ENCODE assay signal across 7 mouse cellular contexts in the genomic region with DNA sequence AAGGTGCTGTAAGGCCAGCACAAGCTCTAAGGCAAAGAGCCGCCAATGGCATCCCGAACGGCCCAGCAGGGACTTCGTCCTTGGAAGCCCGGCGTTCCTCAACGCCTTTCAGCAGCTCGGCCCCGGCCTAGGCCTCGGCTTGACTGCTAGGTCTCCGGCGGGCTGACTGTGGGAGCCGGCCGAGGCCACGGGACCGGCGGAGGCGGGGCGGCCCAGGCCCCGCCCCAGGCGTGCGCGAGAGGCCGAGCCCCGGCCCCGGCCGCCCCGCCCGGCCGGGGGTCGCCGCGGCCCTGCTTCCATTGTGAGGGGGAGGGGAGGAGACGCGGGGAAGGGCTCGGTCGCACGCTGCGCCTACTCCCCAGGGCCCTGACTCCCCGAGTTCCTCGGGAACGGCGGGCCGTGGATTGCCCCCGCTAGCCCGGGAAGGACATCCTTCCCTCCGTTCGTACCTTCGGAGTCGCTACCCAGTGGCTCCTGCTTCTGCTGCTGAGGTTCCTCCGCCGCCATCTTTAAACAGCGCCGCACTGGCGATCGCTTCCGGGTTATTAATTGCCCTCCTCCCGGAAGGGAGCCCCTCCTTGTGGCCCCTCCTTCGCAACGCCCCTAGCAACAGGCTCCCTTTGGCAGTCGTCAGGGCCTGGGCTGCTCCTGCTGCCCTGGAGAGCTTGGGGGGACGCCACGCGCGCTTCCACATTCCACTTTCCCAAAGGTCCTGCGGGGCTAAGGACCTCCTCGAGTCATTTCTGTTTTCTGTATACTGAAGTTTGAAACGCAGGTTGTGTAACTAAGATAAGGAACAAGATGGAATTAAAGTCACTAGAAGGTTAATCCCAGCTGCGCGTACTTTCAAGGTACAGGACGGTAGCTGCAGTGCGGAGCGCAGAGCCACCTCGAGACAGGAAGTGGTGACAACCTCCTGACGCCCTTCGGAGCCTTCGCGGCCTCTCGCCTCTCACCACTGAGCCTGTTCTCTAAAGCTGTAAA. TPM values are rescaled to one million over a fixed set of nuclear protein-coding genes. Genes with fewer than 3 reads are reported as not detected.
DNase-seq lines count a peak whose midpoint lies in the region; ATAC-seq and TF ChIP-seq lines count a peak whose summit lies in the region.

Gene Otub1 (minus strand): TSS at position 564 of the 984 bp plus-strand sequence.

- peak; percentile 79 for TF ChIP-seq POLR2A in kidney, adult 2 months (IDR thresholded peaks at IDR 0.05; ENCODE audit: low read depth, low read length)
- TF ChIP-seq POLR2A in spleen, adult 2 months (IDR thresholded peaks at IDR 0.05; ENCODE audit: low read depth, low read length) = peak; percentile 64

- peaks cover 25% of the 10 kb centered on the region for H3K4me1 ChIP-seq in embryonic facial prominence, embryonic 12.5 days
- H3K4me1 ChIP-seq in kidney, adult 2 months (ENCODE audit: control insufficient read depth, insufficient read depth, low read length) = peaks cover 14% of the 10 kb centered on the region
- H3K4me1 ChIP-seq in limb, embryonic 12.5 days (replicated peaks) = peaks cover 27% of the 10 kb centered on the region
- peaks cover 28% of the 10 kb centered on the region for H3K4me1 ChIP-seq in midbrain, embryonic 15.5 days
- peaks cover 7% of the 10 kb centered on the region for H3K4me1 ChIP-seq in spleen, adult 2 months (ENCODE audit: control insufficient read depth, insufficient read depth, insufficient read length)

- peak; percentile 90 for ATAC-seq in embryonic facial prominence, embryonic 12.5 days (ENCODE audit: insufficient number of reproducible peaks, insufficient read depth, low FRiP score, low TSS enrichment)
- peak; percentile 95 for ATAC-seq in limb, embryonic 12.5 days (ENCODE audit: insufficient number of reproducible peaks, insufficient read depth, low FRiP score, low TSS enrichment, low read depth)
- ATAC-seq in midbrain, embryonic 15.5 days (replicated peaks) = peak; percentile 97

- H3K4me3 ChIP-seq in embryonic facial prominence, embryonic 12.5 days = peak within 1 kb of the TSS; percentile 87
- H3K4me3 ChIP-seq in kidney, adult 2 months (ENCODE audit: insufficient read depth, low read depth, low read length) = peak within 1 kb of the TSS; percentile 99
- H3K4me3 ChIP-seq in limb, embryonic 12.5 days (replicated peaks) = peak within 1 kb of the TSS; percentile 86
- peak within 1 kb of the TSS; percentile 64 for H3K4me3 ChIP-seq in midbrain, embryonic 15.5 days
- H3K4me3 ChIP-seq in spleen, adult 2 months (ENCODE audit: extremely low read depth, insufficient read depth, insufficient read length) = peak within 1 kb of the TSS; percentile 99

- H3K4me2 ChIP-seq in embryonic facial prominence, embryonic 12.5 days (replicated peaks) = peak within 1 kb of the TSS; percentile 86
- peak within 1 kb of the TSS; percentile 89 for H3K4me2 ChIP-seq in limb, embryonic 12.5 days
- peak within 1 kb of the TSS; percentile 74 for H3K4me2 ChIP-seq in midbrain, embryonic 15.5 days

- H3K36me3 ChIP-seq in embryonic facial prominence, embryonic 12.5 days = peaks cover 29% of the 10 kb centered on the region
- peaks cover 3% of the 10 kb centered on the region; the same call in 1 of the 2 replicates for H3K36me3 ChIP-seq in kidney, adult 2 months (ENCODE audit: control insufficient read depth, insufficient read depth, low read length)
- peaks cover 32% of the 10 kb centered on the region for H3K36me3 ChIP-seq in limb, embryonic 12.5 days
- H3K36me3 ChIP-seq in midbrain, embryonic 15.5 days (replicated peaks) = peaks cover 5% of the 10 kb centered on the region
- peaks cover 18% of the 10 kb centered on the region for H3K36me3 ChIP-seq in spleen, adult 2 months (ENCODE audit: control insufficient read depth, insufficient read depth, low read length)

- H3K27ac ChIP-seq in embryonic facial prominence, embryonic 12.5 days = peak within 1 kb of the TSS; percentile 96
- peak within 1 kb of the TSS; percentile 99 for H3K27ac ChIP-seq in kidney, adult 2 months (ENCODE audit: insufficient read depth, low read depth, low read length)
- H3K27ac ChIP-seq in limb, embryonic 12.5 days = peak within 1 kb of the TSS; percentile 98
- peak within 1 kb of the TSS; percentile 95 for H3K27ac ChIP-seq in midbrain, embryonic 15.5 days
- peak within 1 kb of the TSS; percentile 95 for H3K27ac ChIP-seq in spleen, adult 2 months (ENCODE audit: insufficient read depth, low read length)

- DNase-seq in adrenal gland, postnatal 25 days = peak; percentile 93
- DNase-seq in heart, adult 18-20 months = peak; percentile 96
- DNase-seq in kidney, adult 2 months = peak; percentile 96
- peak; percentile 84 to 91 for DNase-seq in spleen, adult 2 months (ENCODE audit: low read depth in 1 of 2, low spot score in 2 of 2)

- H3K27me3 ChIP-seq in embryonic facial prominence, embryonic 12.5 days = no peaks in the 10 kb centered on the region
- H3K27me3 ChIP-seq in kidney, adult 2 months (replicated peaks; ENCODE audit: control insufficient read depth, insufficient read depth, low read length) = no peaks in the 10 kb centered on the region
- H3K27me3 ChIP-seq in limb, embryonic 12.5 days = no peaks in the 10 kb centered on the region
- no peaks in the 10 kb centered on the region for H3K27me3 ChIP-seq in midbrain, embryonic 15.5 days (replicated peaks)
- no peaks in the 10 kb centered on the region for H3K27me3 ChIP-seq in spleen, adult 2 months (ENCODE audit: control insufficient read depth, insufficient read depth, low read length)

- under 1% methylated on average over 74 of the region's 79 CpGs for WGBS in embryonic facial prominence, embryonic 12.5 days
- WGBS in kidney, adult 2 months = 1% methylated on average over 79 of the region's 79 CpGs
- under 1% methylated on average over 75 of the region's 79 CpGs for WGBS in limb, embryonic 12.5 days
- WGBS in midbrain, embryonic 15.5 days = under 1% methylated on average over 69 of the region's 79 CpGs
- WGBS in spleen, adult 2 months = 1% methylated on average over 76 of the region's 79 CpGs

- no peaks in the 10 kb centered on the region for H3K9me3 ChIP-seq in embryonic facial prominence, embryonic 12.5 days
- H3K9me3 ChIP-seq in limb, embryonic 12.5 days = no peaks in the 10 kb centered on the region
- no peaks in the 10 kb centered on the region for H3K9me3 ChIP-seq in midbrain, embryonic 15.5 days

- H3K9ac ChIP-seq in embryonic facial prominence, embryonic 12.5 days = peak within 1 kb of the TSS; percentile 89
- peak within 1 kb of the TSS; percentile 80 for H3K9ac ChIP-seq in limb, embryonic 12.5 days (replicated peaks)
- H3K9ac ChIP-seq in midbrain, embryonic 15.5 days = peak within 1 kb of the TSS; percentile 69

- TF ChIP-seq CTCF in kidney, adult 2 months (conservative IDR thresholded peaks at IDR 0.05; ENCODE audit: insufficient read depth, insufficient read length, low read depth, low read length) = 0 out of 2 replicates have a peak, but pooled peaks have one; percentile 1
- no peak for TF ChIP-seq CTCF in spleen, adult 2 months (IDR thresholded peaks at IDR 0.05; ENCODE audit: extremely low read depth, insufficient read depth, insufficient read length, insufficient replicate concordance)

RNA-seq across cellular contexts. Expression of gene Otub1, which starts in this region (rescaled TPM):
- total RNA-seq in adrenal gland, postnatal 25 days (2021) = 102 and 132 TPM in 2 replicates
- 234 and 242 TPM in 2 replicates for polyA plus RNA-seq in embryonic facial prominence, embryonic 12.5 days (2016; fragmentation: Nextera tagmentation; extraction: Ambion mirVana)
- total RNA-seq in heart, adult 18-20 months (2021) = 10 to 100 TPM; 73.8 to 78.7 TPM
- polyA plus RNA-seq in kidney, adult 2 months (2012; rRNA removed) = 122 and 126 TPM in 2 replicates
- 222 and 233 TPM in 2 replicates for polyA plus RNA-seq in limb, embryonic 12.5 days (2016; fragmentation: Nextera tagmentation; extraction: Ambion mirVana)
- polyA plus RNA-seq in midbrain, embryonic 15.5 days (2015; fragmentation: Nextera tagmentation; extraction: Ambion mirVana) = 242 and 255 TPM in 2 replicates
- 64.3 and 81.9 TPM in 2 replicates for polyA plus RNA-seq in spleen, adult 2 months (2012; rRNA removed)

Comparison
In these comparisons a context has a peak if more than half of its experiments do, and no peak if none do; other contexts are left out.
1. Peak in every context shown above with its lines: DNase-seq, ATAC-seq, H3K4me3 ChIP-seq and H3K27ac ChIP-seq.